Mouse (Mus musculus): ENCODE data around the gene Eif3f. TPM values are rescaled to one million over a fixed set of nuclear protein-coding genes. Genes with fewer than 3 reads are reported as not detected.

The Eif3f gene
- polyA plus RNA-seq, 2 experiments from 2014 or later = 15.8 to 47.3 TPM

DNA sequence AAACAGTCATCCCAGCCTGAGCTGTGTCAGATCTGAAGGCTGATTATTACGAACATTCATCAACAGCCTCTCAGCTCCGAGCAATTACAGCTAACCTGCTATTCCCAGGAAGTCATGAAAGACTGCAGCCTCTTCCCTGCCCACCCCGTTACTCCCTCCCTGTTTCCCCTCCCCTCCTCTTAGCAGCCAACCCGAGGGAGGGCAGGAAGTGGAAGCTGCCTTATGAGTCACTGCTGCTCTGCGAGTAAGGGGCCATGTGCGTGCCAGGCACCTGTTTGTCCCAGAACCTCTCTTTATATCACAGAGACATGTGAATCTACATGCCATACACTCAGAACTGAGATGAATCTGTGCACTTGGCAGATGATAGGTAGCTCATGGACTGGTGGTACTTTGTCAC is 34.0 kb downstream of the Eif3f start:
- ATAC-seq = peak; percentile 33

DNA sequence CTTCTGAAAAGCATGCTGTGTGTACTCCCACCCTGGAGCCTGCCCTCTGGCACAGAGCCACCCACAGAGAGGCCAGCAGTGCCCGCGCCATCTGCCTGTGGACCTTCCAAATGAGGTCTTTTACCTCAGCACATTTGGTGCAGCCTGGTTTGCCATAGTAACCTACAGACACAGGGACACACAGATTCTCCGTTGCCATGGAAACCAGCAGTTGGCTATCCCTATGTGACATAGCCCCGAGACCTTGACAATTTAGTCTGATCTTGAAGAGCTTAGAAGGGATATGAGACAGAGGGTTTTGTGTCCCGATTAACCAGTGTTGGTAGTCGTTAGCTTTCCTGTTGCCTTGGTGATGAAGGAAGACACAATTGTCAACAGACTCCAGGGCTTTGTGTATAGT is 38.1 kb downstream of the Eif3f start:
- ATAC-seq = no peak

- no peak for ATAC-seq
These were observed 51.9 kb downstream of the Eif3f start for GRCm38 (mm10) chr7:108985934-108986708.

DNA sequence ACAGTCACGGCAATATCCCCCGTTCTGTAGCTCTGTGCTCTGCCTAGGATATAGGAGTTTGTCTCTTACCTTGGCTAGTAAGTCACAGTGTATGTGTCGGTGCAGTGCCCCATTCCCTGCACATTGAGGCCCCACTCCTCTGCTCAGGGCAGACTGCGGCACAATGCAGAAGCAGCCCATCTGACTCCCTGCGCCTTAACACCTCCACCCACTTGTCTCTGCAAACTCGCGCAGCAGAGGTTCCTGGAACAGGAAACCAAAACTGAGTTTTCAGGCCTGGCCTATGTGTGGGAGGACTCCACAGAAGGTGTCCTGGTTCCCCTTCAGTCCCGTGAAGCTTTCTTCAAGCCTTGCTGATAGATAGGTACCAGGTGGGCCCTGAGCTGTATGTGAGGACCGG is 57.0 kb downstream of the Eif3f start:
- no peak for ATAC-seq

Other genes starting within 250 kb of the Eif3f start
- not detected for gene Olfr512, start 221.1 kb upstream of the Eif3f start, polyA plus RNA-seq (2017; shearing (Covaris generic))
- gene Olfr513, start 183.4 kb upstream of the Eif3f start, polyA plus RNA-seq (2017; shearing (Covaris generic)) = not detected
- gene Olfr514, start 108.4 kb upstream of the Eif3f start, polyA plus RNA-seq (2017; shearing (Covaris generic)) = not detected
- not detected for gene Olfr516, start 83.9 kb upstream of the Eif3f start, polyA plus RNA-seq (2017; shearing (Covaris generic))
- not detected for gene Olfr517, start 62.0 kb upstream of the Eif3f start, polyA plus RNA-seq (2017; shearing (Covaris generic))
- gene Olfr518, start 49.4 kb upstream of the Eif3f start, polyA plus RNA-seq (2017; shearing (Covaris generic)) = under 1 TPM in 1 of 2 experiments, not detected in 1; 0.24 TPM
- not detected for gene Olfr519, start 40.0 kb upstream of the Eif3f start, polyA plus RNA-seq (2017; shearing (Covaris generic))
- gene Nlrp10, start 4.2 kb upstream of the Eif3f start, polyA plus RNA-seq (2017; shearing (Covaris generic)) = under 1 TPM in 1 of 2 experiments, not detected in 1; 0.22 TPM
- gene Tub, start 15.9 kb downstream of the Eif3f start, polyA plus RNA-seq (2017; shearing (Covaris generic)) = under 1 TPM; 0.34 to 0.37 TPM
- under 1 TPM; 0.19 to 0.43 TPM for gene Ric3, start 148.9 kb downstream of the Eif3f start, polyA plus RNA-seq (2017; shearing (Covaris generic))
- not detected for gene Lmo1, start 240.8 kb downstream of the Eif3f start, polyA plus RNA-seq (2017; shearing (Covaris generic))

All from CD4-positive, CD25-positive, alpha-beta regulatory T cell, adult 4 months (primary cell).